11 mouse cellular contexts compared by ENCODE assay signal in genomic region chr7:127296098-127296497, GRCm38 (mm10). TPM values are rescaled to one million over a fixed set of nuclear protein-coding genes. Genes with fewer than 3 reads are reported as not detected.
DNase-seq lines count a peak whose midpoint lies in the region; ATAC-seq lines count a peak whose summit lies in the region.
"Had no signal": no experiment of that assay in that cellular context is flagged by ENCODE, and none has a peak within 500 bp of the region (broad histone marks: within the 10 kb centered on the region; RNA-seq: fewer than 3 reads in every experiment).

Gene Itgal, plus strand, starts transcription at chr7:127296260.

- H3K36me3 ChIP-seq in midbrain, embryonic 10.5 days = no peaks in the 10 kb centered on the region
- H3K36me3 ChIP-seq: heart, embryonic 13.5 days; limb, embryonic 15.5 days had no signal

- DNase-seq in lung, postnatal 36 days = peak; percentile 53
- peak; percentile 59 to 78 for DNase-seq in spleen, postnatal 4 days (ENCODE audit: low spot score in 2 of 2)
- no peak for DNase-seq in midbrain, embryonic 10.5 days (ENCODE audit: low spot score)
- DNase-seq in urinary bladder, postnatal 10 days (ENCODE audit: low spot score) = no peak
- DNase-seq in cerebellum, postnatal 36 days = no peak
- DNase-seq: cerebellum, adult 11-12 months; kidney, postnatal 25 days had no signal

- 88% methylated on average over 11 of the region's 11 CpGs for WGBS in midbrain, embryonic 10.5 days

- peak within 1 kb of the TSS; percentile 7; the same call in 1 of the 2 replicates for H3K4me3 ChIP-seq in brown adipose tissue, adult 24 weeks (ENCODE audit: insufficient read depth, low read depth, low read length)
- no peak within 1 kb of the TSS for H3K4me3 ChIP-seq in midbrain, embryonic 10.5 days
- H3K4me3 ChIP-seq: heart, embryonic 13.5 days; limb, embryonic 15.5 days had no signal

- peak; percentile 87 for ATAC-seq in CD4-positive, CD25-positive, alpha-beta regulatory T cell, adult 4 months

- no peaks in the 10 kb centered on the region for H3K4me1 ChIP-seq in brown adipose tissue, adult 24 weeks (ENCODE audit: control insufficient read depth, insufficient read depth, insufficient read length, low read length)
- no peaks in the 10 kb centered on the region for H3K4me1 ChIP-seq in midbrain, embryonic 10.5 days
- H3K4me1 ChIP-seq: limb, embryonic 15.5 days had no signal

- H3K9me3 ChIP-seq in midbrain, embryonic 10.5 days (replicated peaks) = no peaks in the 10 kb centered on the region
- H3K9me3 ChIP-seq: heart, embryonic 13.5 days; limb, embryonic 15.5 days had no signal

- H3K27ac ChIP-seq in brown adipose tissue, adult 24 weeks (replicated peaks; ENCODE audit: low read depth, low read length) = no peak within 1 kb of the TSS
- no peak within 1 kb of the TSS for H3K27ac ChIP-seq in midbrain, embryonic 10.5 days (replicated peaks)
- H3K27ac ChIP-seq: heart, embryonic 13.5 days; limb, embryonic 15.5 days had no signal

- no peaks in the 10 kb centered on the region for H3K27me3 ChIP-seq in midbrain, embryonic 10.5 days (ENCODE audit: low read depth, poor library complexity, severe bottlenecking)
- H3K27me3 ChIP-seq: heart, embryonic 13.5 days; limb, embryonic 15.5 days had no signal

RNA-seq across cellular contexts. Expression of gene Itgal, which starts in this region (rescaled TPM):
- polyA plus RNA-seq in CD4-positive, CD25-positive, alpha-beta regulatory T cell, adult 4 months (2017; shearing (Covaris generic)) = 100 to 1,000 TPM; 169 to 297 TPM
- polyA plus RNA-seq in brown adipose tissue, adult 24 weeks (2012; ENCODE audit: insufficient read depth, insufficient read length, missing spikeins) = 1.1 and 2.3 TPM in 2 replicates
- 0.72 and 0.77 TPM in 2 replicates for polyA plus RNA-seq in midbrain, embryonic 10.5 days (2016; fragmentation: Nextera tagmentation; extraction: Ambion mirVana)

Comparison
In these comparisons a context has a peak if more than half of its experiments do, and no peak if none do; other contexts are left out.
1. RNA of gene Itgal (polyA plus RNA-seq): 169 to 297 TPM in CD4-positive, CD25-positive, alpha-beta regulatory T cell, adult 4 months; 1.1 to 2.3 TPM in brown adipose tissue, adult 24 weeks and 0.72 to 0.77 TPM in midbrain, embryonic 10.5 days; every median in the first group is over 10 times any median in the second.
2. DNase-seq: peak in lung, postnatal 36 days (single experiment) and spleen, postnatal 4 days (2 of 2); none in midbrain, embryonic 10.5 days (single experiment), urinary bladder, postnatal 10 days (single experiment) and cerebellum, postnatal 36 days (0 of 2).